Mouse (Mus musculus): ENCODE results near the gene Ube2h. TPM values are rescaled to one million over a fixed set of nuclear protein-coding genes. Genes with fewer than 3 reads are reported as not detected.
A peak's percentile ranks its signal among the peaks of the same experiment; 100 is the strongest.

The Ube2h gene
- total RNA-seq, 2 experiments from 2014 or later, result 90.2 to 95.1 TPM

DNA sequence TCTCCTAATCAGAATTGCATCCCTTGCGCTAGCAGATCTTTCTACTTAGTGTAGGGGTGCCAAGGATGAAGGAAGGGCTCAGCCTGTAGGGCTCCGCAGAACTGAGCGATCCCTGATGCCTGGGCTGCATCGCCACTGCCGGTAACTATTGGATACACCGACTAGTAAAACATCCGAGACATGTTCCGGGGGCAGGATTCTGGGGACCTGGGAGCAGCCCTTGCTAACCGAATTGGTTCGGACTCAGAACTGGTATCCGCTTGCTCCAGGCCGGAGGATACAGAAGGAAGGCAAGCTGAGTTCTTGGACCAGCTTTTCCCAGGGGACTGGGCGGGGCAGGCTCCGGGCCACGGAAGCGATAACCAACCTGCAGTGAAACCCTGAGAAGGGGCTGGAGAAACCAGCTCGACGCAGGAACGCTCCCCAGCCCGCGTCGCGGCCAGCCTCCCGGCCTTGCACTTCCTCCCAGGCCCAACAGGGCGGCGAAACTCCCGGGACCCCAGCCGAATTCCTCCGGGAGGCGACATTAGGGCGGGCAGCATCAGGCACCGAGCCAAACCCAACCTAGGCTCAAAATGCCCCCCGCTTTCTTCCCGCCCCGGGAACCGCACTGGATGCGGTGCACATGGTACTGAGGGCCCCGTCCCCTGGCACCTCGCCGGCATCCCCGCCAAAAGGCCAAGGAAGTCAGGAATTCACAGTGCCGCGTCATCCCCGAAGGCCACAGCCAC lies 131.4 kb downstream of the Ube2h start:
- intact Hi-C loops (cut with DNase I), result no loop called here
- no peak for DNase-seq (ENCODE audit: low spot score in 2 of 2)

GRCm38 (mm10) chr6:30172441-30172819 lies 131.9 kb downstream of the Ube2h start:
- no peak for DNase-seq (ENCODE audit: low spot score in 2 of 2)
- intact Hi-C loops (cut with DNase I), result no loop called here

DNA sequence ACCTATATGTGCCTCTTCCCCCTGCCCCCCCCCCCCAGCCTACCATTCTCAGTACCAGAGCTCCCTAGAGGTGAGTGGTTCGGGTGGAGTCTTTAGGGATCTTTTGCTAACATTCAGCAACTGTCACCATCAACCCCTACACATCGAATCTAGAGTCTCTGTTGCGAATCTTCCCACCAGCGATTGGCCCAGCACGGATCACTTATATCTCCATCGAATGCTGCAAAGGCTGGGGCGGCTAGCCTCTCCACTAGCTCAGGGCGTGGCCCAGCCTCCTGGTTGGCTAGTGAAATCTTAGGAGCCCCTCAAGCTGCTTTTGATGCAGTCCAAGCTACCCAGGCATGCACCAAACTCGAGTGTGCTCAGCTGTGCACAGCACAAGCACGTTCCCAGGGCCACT lies 132.4 kb downstream of the Ube2h start:
- intact Hi-C loops (cut with DNase I), result no loop called here
- no peak for DNase-seq (ENCODE audit: low spot score in 2 of 2)

- intact Hi-C loops (cut with DNase I), result no loop called here
- no peak for DNase-seq (ENCODE audit: low spot score in 2 of 2)
These were observed 133.1 kb downstream of the Ube2h start for GRCm38 (mm10) chr6:30171226-30171625.

GRCm38 (mm10) chr6:30169148-30169547 lies 135.2 kb downstream of the Ube2h start:
- DNase-seq (ENCODE audit: low spot score in 2 of 2), result no peak
- intact Hi-C loops (cut with DNase I), result no loop called here

DNA sequence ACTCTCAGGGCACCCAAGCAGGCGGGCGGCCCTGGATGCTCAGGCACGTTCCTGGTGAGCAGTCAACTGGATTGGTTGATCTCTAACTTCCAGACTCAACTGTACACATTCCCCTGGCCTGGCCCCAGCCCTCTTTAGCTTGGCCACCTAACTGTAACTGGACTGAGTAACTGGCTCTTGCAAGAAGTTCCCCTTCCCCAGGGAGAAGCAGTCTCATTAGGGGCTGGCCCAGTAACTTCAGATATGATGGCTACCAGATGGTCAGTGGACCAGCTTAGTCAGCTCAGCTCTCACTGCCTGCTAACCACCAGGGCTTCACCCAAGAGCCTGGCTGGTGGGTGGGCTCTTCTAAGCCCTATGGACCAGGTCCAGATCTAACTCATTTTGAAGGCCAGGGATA lies 136.1 kb downstream of the Ube2h start:
- intact Hi-C loops (cut with DNase I), result no loop called here

DNA sequence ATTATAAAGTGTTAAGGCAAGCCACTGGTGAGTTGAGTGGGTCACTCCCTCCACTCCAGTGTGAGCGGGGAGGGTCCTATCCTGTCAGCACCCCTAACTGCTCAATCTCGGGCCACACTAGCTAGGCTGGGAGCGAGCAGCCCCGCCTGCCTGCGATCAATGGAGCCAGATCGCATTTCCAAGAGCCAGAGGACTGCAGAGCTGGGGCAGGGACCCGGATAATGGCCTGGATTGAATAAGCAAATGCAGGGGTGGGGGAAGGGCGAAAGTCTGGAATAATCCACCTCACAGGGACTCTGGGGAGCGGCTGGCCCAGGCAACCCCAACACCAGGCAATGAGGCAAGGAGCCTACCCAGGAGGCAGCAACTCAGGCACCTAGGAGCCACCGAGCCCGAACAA lies 137.1 kb downstream of the Ube2h start:
- intact Hi-C loops (cut with DNase I), result no loop called here

More for the DNA sequence above, 136.1 kb downstream of the Ube2h start:
- DNase-seq (ENCODE audit: low spot score in 2 of 2), result no peak

GRCm38 (mm10) chr6:30166349-30166748 lies 138.0 kb downstream of the Ube2h start:
- intact Hi-C loops (cut with DNase I), result no loop called here
- no peak for DNase-seq (ENCODE audit: low spot score in 2 of 2)

More for the DNA sequence above, 137.1 kb downstream of the Ube2h start:
- DNase-seq (ENCODE audit: low spot score in 2 of 2), result no peak

DNA sequence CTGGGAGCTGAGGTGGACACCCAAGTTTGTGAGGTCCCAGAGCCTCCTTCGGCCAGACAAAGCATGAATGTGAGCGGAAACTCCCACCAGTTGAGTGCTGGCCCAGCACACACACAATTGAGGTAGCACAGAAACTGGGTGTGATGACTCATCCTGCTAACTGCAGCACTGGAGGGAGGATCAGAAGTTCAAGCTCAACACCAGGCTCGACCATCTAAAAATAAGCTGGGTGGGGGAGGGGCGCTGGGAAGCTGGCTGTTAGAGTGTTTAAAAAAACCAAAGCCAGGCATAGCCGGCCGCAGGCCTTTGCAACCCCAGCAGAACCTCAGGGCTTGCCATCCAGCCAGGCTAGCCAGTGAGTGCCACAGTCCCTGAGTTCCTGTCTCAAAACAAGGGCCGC lies 142.2 kb downstream of the Ube2h start:
- DNase-seq (ENCODE audit: low spot score in 2 of 2), result no peak
- intact Hi-C loops (cut with DNase I), result no loop called here

DNA sequence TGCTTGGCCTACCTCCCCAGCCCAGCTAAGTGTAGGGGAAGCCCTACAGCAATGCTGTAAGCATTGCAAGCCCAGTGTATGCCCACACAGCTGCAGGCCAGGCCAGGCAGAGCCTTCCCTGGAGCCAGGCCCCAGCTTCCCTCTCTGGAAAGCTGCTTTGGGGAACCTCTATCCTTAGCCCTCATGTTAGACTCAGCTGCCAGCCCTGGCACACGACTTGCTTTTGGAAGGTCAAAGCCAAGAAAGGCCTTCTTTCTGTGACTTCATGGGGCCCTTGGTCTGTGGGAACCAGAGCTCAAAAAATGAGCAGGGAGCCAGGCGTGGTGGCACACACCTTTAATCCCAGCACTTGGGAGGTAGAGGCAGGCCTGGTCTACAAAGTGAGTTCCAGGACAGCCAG lies 142.7 kb downstream of the Ube2h start:
- DNase-seq (ENCODE audit: low spot score in 2 of 2), result no peak
- intact Hi-C loops (cut with DNase I), result no loop called here

Small RNA genes within 50 kb of the gene (microRNA-seq; reads per million reads assigned to microRNA genes)
- gene Mir182 (12.7 reads per million, percentile 32 among the genes with 10 or more reads in this experiment), gene Mir183 (24.1 reads per million, percentile 42 among the genes with 10 or more reads in this experiment), gene Mir96 (not detected)

Other genes starting within 250 kb of the Ube2h start
- 10 to 100 TPM; 24.9 to 26.3 TPM for gene Zc3hc1, start 86.5 kb upstream of the Ube2h start, total RNA-seq (2021)
- 10 to 100 TPM; 98.0 to 99.2 TPM for gene Klhdc10, start 97.3 kb upstream of the Ube2h start, total RNA-seq (2021)
- gene Tmem209, start 205.2 kb upstream of the Ube2h start, total RNA-seq (2021), result 10 to 100 TPM; 19.1 to 20.7 TPM
- under 1 TPM; 0.84 to 0.94 TPM for gene Ssmem1, start 205.3 kb upstream of the Ube2h start, total RNA-seq (2021)
- gene Cpa2, start 237.0 kb upstream of the Ube2h start, total RNA-seq (2021), result 1 to 10 TPM in 1 of 2 experiments, under 1 TPM in 1; 0.70 to 3.1 TPM